Mouse (Mus musculus) CH12.LX (cell line): Measurements from ENCODE around the gene Fmr1. TPM values are rescaled to one million over a fixed set of nuclear protein-coding genes. Genes with fewer than 3 reads are reported as not detected.

Experiments
- DNase-seq: peaks from one replicate; pipeline ENCODE4 v3.0.0-alpha.2; 2013; ENCODE audit errors: extremely low read depth
- H3K27ac ChIP-seq: 2 replicates; pipeline ENCODE4 v1.5.1; 2012; ENCODE audit warnings: low read depth, mild to moderate bottlenecking, control low read depth, moderate library complexity; ENCODE audit not compliant: insufficient read depth
- H3K27me3 ChIP-seq: replicated peaks from 2 replicates; pipeline ENCODE3; 2012; ENCODE audit warnings: inconsistent platforms
- H3K36me3 ChIP-seq, 2 experiments: replicated peaks in 1 of 2; 2 replicates each; pipeline versions ENCODE3 to v1.6.1; 2012; ENCODE audit warnings: inconsistent platforms in 1 of 2, low read length in 1 of 2, mild to moderate bottlenecking in 1 of 2, mixed read lengths in 1 of 2, moderate library complexity in 1 of 2; ENCODE audit not compliant: control insufficient read depth in 1 of 2, insufficient read depth in 1 of 2
- H3K4me1 ChIP-seq, 2 experiments: 2 replicates each; pipeline ENCODE4 v1.6.1; 2012; ENCODE audit warnings: inconsistent platforms in 1 of 2, moderate library complexity in 1 of 2; ENCODE audit not compliant: insufficient read depth in 2 of 2, control insufficient read depth in 1 of 2
- H3K4me2 ChIP-seq: 2 replicates; pipeline ENCODE4 v1.6.1; 2012; ENCODE audit warnings: low read depth, mild to moderate bottlenecking, control low read depth; ENCODE audit not compliant: poor library complexity, insufficient read depth, severe bottlenecking
- H3K4me3 ChIP-seq, 3 experiments: fragments of 150-350 bp in 1 of 3; sonication (generic) in 1 of 3; replicated peaks in 1 of 3; 2 replicates each; pipeline versions ENCODE3 to v1.5.1; 2011 to 2012; ENCODE audit warnings: low read depth in 2 of 3, low read length in 2 of 3, mild to moderate bottlenecking in 2 of 3, moderate library complexity in 2 of 3, control low read depth in 1 of 3, improper control_type of control experiment in 1 of 3, inconsistent platforms in 1 of 3, mixed read lengths in 1 of 3; ENCODE audit not compliant: poor library complexity in 1 of 3
- H3K79me2 ChIP-seq: replicated peaks from 2 replicates; pipeline ENCODE4 v1.6.1; 2012; ENCODE audit warnings: mild to moderate bottlenecking, moderate library complexity; ENCODE audit not compliant: control insufficient read depth, poor library complexity, insufficient read depth, severe bottlenecking; ENCODE audit errors: extremely low read depth
- H3K9ac ChIP-seq: 2 replicates; pipeline ENCODE4 v1.6.1; 2012; ENCODE audit warnings: low read depth, mild to moderate bottlenecking, control low read depth, moderate library complexity; ENCODE audit not compliant: insufficient read depth
- H3K9me3 ChIP-seq: replicated peaks from 2 replicates; pipeline ENCODE3; 2012; ENCODE audit warnings: low read length, inconsistent platforms, mixed read lengths
- BHLHE40 ChIP-seq: IDR thresholded peaks from 2 replicates; pipeline ENCODE4 v1.6.1; 2011; ENCODE audit warnings: mild to moderate bottlenecking, low read depth, low read length, improper control_type of control experiment
- CHD1 ChIP-seq: IDR thresholded peaks from 2 replicates; pipeline ENCODE4 v1.6.1; 2012; ENCODE audit warnings: low read depth, low read length, improper control_type of control experiment, inconsistent platforms
- CHD2 ChIP-seq: IDR thresholded peaks from 2 replicates; pipeline ENCODE4 v1.6.1; 2011; ENCODE audit warnings: low read length, improper control_type of control experiment
- CTCF ChIP-seq, 2 experiments: IDR thresholded peaks in 1 of 2; conservative IDR thresholded peaks in 1 of 2; 2 replicates each; pipeline ENCODE4 v1.5.1; 2011 to 2012; ENCODE audit warnings: low read depth in 2 of 2, low read length in 2 of 2, improper control_type of control experiment in 1 of 2, inconsistent platforms in 1 of 2, mild to moderate bottlenecking in 1 of 2, moderate library complexity in 1 of 2
- E2F4 ChIP-seq: IDR thresholded peaks from 2 replicates; pipeline ENCODE4 v1.6.1; 2011; ENCODE audit warnings: low read depth, low read length, improper control_type of control experiment; ENCODE audit not compliant: insufficient replicate concordance
- ELF1 ChIP-seq: IDR thresholded peaks from 2 replicates; pipeline ENCODE4 v1.6.1; 2014; ENCODE audit warnings: low read depth, mild to moderate bottlenecking, inconsistent platforms, low read length, improper control_type of control experiment
- EP300 ChIP-seq: IDR thresholded peaks from 2 replicates; pipeline ENCODE4 v1.6.1; 2011; ENCODE audit warnings: low read length, improper control_type of control experiment
- ETS1 ChIP-seq: conservative IDR thresholded peaks from 2 replicates; pipeline ENCODE4 v1.6.1; 2012; ENCODE audit warnings: low read depth, mild to moderate bottlenecking, inconsistent platforms, low read length, improper control_type of control experiment, moderate library complexity
- GABPA ChIP-seq: IDR thresholded peaks from 2 replicates; pipeline ENCODE4 v1.6.1; 2012; ENCODE audit warnings: low read depth, low read length, improper control_type of control experiment, inconsistent platforms; ENCODE audit not compliant: insufficient replicate concordance
- HCFC1 ChIP-seq: IDR thresholded peaks from 2 replicates; pipeline ENCODE4 v1.6.1; 2012; ENCODE audit warnings: low read depth, mild to moderate bottlenecking, inconsistent platforms, low read length, improper control_type of control experiment
- IRF4 ChIP-seq: IDR thresholded peaks from 2 replicates; pipeline ENCODE4 v1.6.1; 2014; ENCODE audit warnings: low read depth, mild to moderate bottlenecking, inconsistent platforms, low read length, improper control_type of control experiment
- JUN ChIP-seq: IDR thresholded peaks from 2 replicates; pipeline ENCODE4 v1.6.1; 2011; ENCODE audit warnings: low read depth, mild to moderate bottlenecking, low read length, improper control_type of control experiment, moderate library complexity; ENCODE audit not compliant: insufficient read depth
- KAT2A ChIP-seq: IDR thresholded peaks from 2 replicates; pipeline ENCODE4 v1.6.1; 2012; ENCODE audit warnings: low read length, improper control_type of control experiment, inconsistent platforms; ENCODE audit not compliant: insufficient replicate concordance
- MAFK ChIP-seq: IDR thresholded peaks from 2 replicates; pipeline ENCODE4 v1.6.1; 2011; ENCODE audit warnings: low read length, improper control_type of control experiment; ENCODE audit not compliant: insufficient replicate concordance
- MAX ChIP-seq: IDR thresholded peaks from 2 replicates; pipeline ENCODE4 v1.6.1; 2011; ENCODE audit warnings: low read length, improper control_type of control experiment
- MAZ ChIP-seq: IDR thresholded peaks from 2 replicates; pipeline ENCODE4 v1.6.1; 2012; ENCODE audit warnings: low read depth, mild to moderate bottlenecking, inconsistent platforms, low read length, improper control_type of control experiment, moderate library complexity
- MEF2A ChIP-seq: IDR thresholded peaks from 2 replicates; pipeline ENCODE4 v1.6.1; 2014; ENCODE audit warnings: low read depth, mild to moderate bottlenecking, inconsistent platforms, low read length, improper control_type of control experiment, borderline replicate concordance
- MXI1 ChIP-seq: IDR thresholded peaks from 2 replicates; pipeline ENCODE4 v1.6.1; 2011; ENCODE audit warnings: mild to moderate bottlenecking, low read depth, low read length, improper control_type of control experiment
- NELFE ChIP-seq: IDR thresholded peaks from 2 replicates; pipeline ENCODE4 v1.6.1; 2011; ENCODE audit warnings: low read depth, low read length, improper control_type of control experiment
- NRF1 ChIP-seq: IDR thresholded peaks from 2 replicates; pipeline ENCODE4 v1.6.1; 2014; ENCODE audit warnings: low read depth, mild to moderate bottlenecking, inconsistent platforms, low read length, improper control_type of control experiment, moderate library complexity
- PAX5 ChIP-seq: IDR thresholded peaks from 2 replicates; pipeline ENCODE4 v1.6.1; 2012; ENCODE audit warnings: low read length, inconsistent platforms, mixed read lengths
- POLR2A ChIP-seq: IDR thresholded peaks from 2 replicates; pipeline ENCODE4 v1.6.1; 2011; ENCODE audit warnings: low read depth, mild to moderate bottlenecking, improper control_type of control experiment, low read length
- POLR2AphosphoS2 ChIP-seq: IDR thresholded peaks from 2 replicates; pipeline ENCODE4 v1.6.1; 2011; ENCODE audit warnings: low read depth, low read length, improper control_type of control experiment
- RAD21 ChIP-seq: IDR thresholded peaks from 2 replicates; pipeline ENCODE4 v1.6.1; 2011; ENCODE audit warnings: low read depth, mild to moderate bottlenecking, low read length, improper control_type of control experiment, moderate library complexity
- RCOR1 ChIP-seq: conservative IDR thresholded peaks from 2 replicates; pipeline ENCODE4 v1.6.1; 2012; ENCODE audit warnings: low read depth, mild to moderate bottlenecking, inconsistent platforms, low read length, improper control_type of control experiment
- SIN3A ChIP-seq: IDR thresholded peaks from 2 replicates; pipeline ENCODE4 v1.6.1; 2012; ENCODE audit warnings: low read length, improper control_type of control experiment, inconsistent platforms
- SMC3 ChIP-seq: IDR thresholded peaks from 2 replicates; pipeline ENCODE4 v1.6.1; 2011; ENCODE audit warnings: low read depth, low read length, improper control_type of control experiment
- TBP ChIP-seq: conservative IDR thresholded peaks from 2 replicates; pipeline ENCODE4 v1.6.1; 2011; ENCODE audit warnings: low read depth, low read length, improper control_type of control experiment
- TCF12 ChIP-seq: IDR thresholded peaks from 2 replicates; pipeline ENCODE4 v1.6.1; 2014; ENCODE audit warnings: low read depth, mild to moderate bottlenecking, inconsistent platforms, low read length, improper control_type of control experiment
- UBTF ChIP-seq: IDR thresholded peaks from 2 replicates; pipeline ENCODE4 v1.6.1; 2012; ENCODE audit warnings: low read depth, mild to moderate bottlenecking, inconsistent platforms, low read length, improper control_type of control experiment, moderate library complexity
- USF1 ChIP-seq: IDR thresholded peaks from 2 replicates; pipeline ENCODE4 v1.6.1; 2014; ENCODE audit warnings: low read depth, mild to moderate bottlenecking, inconsistent platforms, low read length, improper control_type of control experiment
- USF2 ChIP-seq: conservative IDR thresholded peaks from 2 replicates; pipeline ENCODE4 v1.6.1; 2011; ENCODE audit warnings: low read depth, low read length, improper control_type of control experiment
- ZC3H11A ChIP-seq: IDR thresholded peaks from 2 replicates; pipeline ENCODE4 v1.6.1; 2012; ENCODE audit warnings: low read depth, mild to moderate bottlenecking, inconsistent platforms, low read length, improper control_type of control experiment
- ZKSCAN1 ChIP-seq: IDR thresholded peaks from 2 replicates; pipeline ENCODE4 v1.6.1; 2012; ENCODE audit warnings: low read depth, inconsistent platforms, low read length, improper control_type of control experiment, borderline replicate concordance
- ZMIZ1 ChIP-seq: IDR thresholded peaks from 2 replicates; pipeline ENCODE4 v1.6.1; 2012; ENCODE audit warnings: low read depth, mild to moderate bottlenecking, inconsistent platforms, low read length, improper control_type of control experiment
- ZNF384 ChIP-seq: IDR thresholded peaks from 2 replicates; pipeline ENCODE4 v1.6.1; 2012; ENCODE audit warnings: low read depth, low read length, improper control_type of control experiment, inconsistent platforms
- dilution Hi-C: fragments of 300-500 bp; cut with MboI; formaldehyde crosslinking; loops from 2 replicates; pipeline ENCODE4 v1.14.3; 2020; ENCODE audit warnings: low sequenced_read_pairs; ENCODE audit not compliant: extremely low pct_unique_long_range_greater_than_20kb, extremely low pct_ligation_motif_present
- in situ Hi-C: fragments of 300-500 bp; cut with MboI; formaldehyde crosslinking; loops from 3 replicates; pipeline ENCODE4 v1.14.3; 2019; ENCODE audit warnings: low sequenced_read_pairs, low pct_ligation_motif_present, low pct_unique_long_range_greater_than_20kb, mixed read lengths
- polyA plus RNA-seq: library from polyadenylated mRNA; unstranded; fragments of >175 nt; gene quantifications from 2 replicates; pipeline ENCODE4 v1.2.1, GENCODE M21; 2012; ENCODE audit warnings: low read depth; ENCODE audit not compliant: insufficient read length
- total RNA-seq, 2 experiments: library from RNA; depleted of rRNA; stranded (reverse); fragments of 300-350 nt in 1 of 2; fragments of >200 nt in 1 of 2; gene quantifications; 2 replicates each; pipeline ENCODE4 v1.2.3; 2012 to 2014

The Fmr1 gene
- total RNA-seq (2012; rRNA removed) = 15.9 and 25.2 TPM in 2 replicates
- 54.4 and 68.9 TPM in 2 replicates for total RNA-seq (2014; rRNA removed)
- 40.5 and 45.3 TPM in 2 replicates for polyA plus RNA-seq

- Histone ChIP-seq H3K9ac (peak within 1 kb of the TSS; percentile 97), H3K79me2 (peaks cover 17% of the 10 kb centered on the region), H3K4me3 (peak within 1 kb of the TSS; percentile 60 to 85 (median 68)), H3K4me2 (peak within 1 kb of the TSS; percentile 63; the same call in 1 of the 2 replicates), H3K27ac (peak within 1 kb of the TSS; percentile 75), H3K9me3 (no peaks in the 10 kb centered on the region), H3K36me3 (no peaks in the 10 kb centered on the region), H3K27me3 (no peaks in the 10 kb centered on the region), H3K4me1 (peaks cover 0 to 2% of the 10 kb centered on the region in 2 experiments; a peak in 1 of 4 replicates)
- dilution Hi-C loops (no loop called here), in situ Hi-C loops (no loop called here)
- no peak for TF ChIP-seq ZNF384
- no peak for TF ChIP-seq UBTF
- peak; percentile 73 for TF ChIP-seq POLR2A
- no peak for TF ChIP-seq SMC3
- TF ChIP-seq MAX = peak; percentile 82; the same call in 1 of the 2 replicates
- peak; percentile 84 for TF ChIP-seq BHLHE40
- TF ChIP-seq GABPA = no peak
- TF ChIP-seq MXI1 = peak; percentile 56; the same call in 1 of the 2 replicates
- no peak for TF ChIP-seq EP300
- no peak for TF ChIP-seq PAX5
- TF ChIP-seq RAD21 = no peak
- no peak for TF ChIP-seq CHD2
- TF ChIP-seq ZC3H11A = no peak
- TF ChIP-seq USF1 = peak; percentile 95
- TF ChIP-seq ELF1 = peak; percentile 67
- peak; percentile 74 for TF ChIP-seq TCF12
- no peak for TF ChIP-seq MAFK
- TF ChIP-seq HCFC1 = peak; percentile 52
- no peak for TF ChIP-seq MEF2A
- peak; percentile 65; the same call in 1 of the 2 replicates for TF ChIP-seq E2F4
- TF ChIP-seq CTCF (conservative IDR thresholded peaks at IDR 0.05 in 1 of 2, IDR thresholded peaks at IDR 0.05 in 1 of 2; ENCODE audit: low read depth in 2 of 2, low read length in 2 of 2) = no peak
- TF ChIP-seq JUN = no peak
- peak; percentile 60 for TF ChIP-seq NELFE
- no peak for TF ChIP-seq CHD1
- peak; percentile 89 for TF ChIP-seq USF2
- 0 out of 2 replicates have a peak, but pooled peaks have one; percentile 33 for TF ChIP-seq MAZ
- TF ChIP-seq ZKSCAN1 = no peak
- TF ChIP-seq SIN3A = peak; percentile 63
- TF ChIP-seq RCOR1 = no peak
- peak; percentile 47; the same call in 1 of the 2 replicates for TF ChIP-seq POLR2AphosphoS2
- TF ChIP-seq TBP = no peak
- TF ChIP-seq NRF1 = peak; percentile 89
- peak; percentile 21; the same call in 1 of the 2 replicates for TF ChIP-seq ETS1
- TF ChIP-seq ZMIZ1 = 0 out of 2 replicates have a peak, but pooled peaks have one; percentile 42
- TF ChIP-seq KAT2A = 0 out of 2 replicates have a peak, but pooled peaks have one; percentile 10
- peak; percentile 79 for TF ChIP-seq IRF4
- peak; percentile 90 for DNase-seq
These were observed at the start of gene Fmr1 for GRCm38 (mm10) chrX:68678333-68678740. Gene Fmr1 (plus strand): TSS chrX:68678541.
